Mouse (Mus musculus): ENCODE measurements at regions not wholly inside any gene's neighbourhood (a gene's known extent, or its start where the extent isn't known, plus 50 kb on each side); places are given as distances from the start of the nearest gene placed in this dataset.

DNA sequence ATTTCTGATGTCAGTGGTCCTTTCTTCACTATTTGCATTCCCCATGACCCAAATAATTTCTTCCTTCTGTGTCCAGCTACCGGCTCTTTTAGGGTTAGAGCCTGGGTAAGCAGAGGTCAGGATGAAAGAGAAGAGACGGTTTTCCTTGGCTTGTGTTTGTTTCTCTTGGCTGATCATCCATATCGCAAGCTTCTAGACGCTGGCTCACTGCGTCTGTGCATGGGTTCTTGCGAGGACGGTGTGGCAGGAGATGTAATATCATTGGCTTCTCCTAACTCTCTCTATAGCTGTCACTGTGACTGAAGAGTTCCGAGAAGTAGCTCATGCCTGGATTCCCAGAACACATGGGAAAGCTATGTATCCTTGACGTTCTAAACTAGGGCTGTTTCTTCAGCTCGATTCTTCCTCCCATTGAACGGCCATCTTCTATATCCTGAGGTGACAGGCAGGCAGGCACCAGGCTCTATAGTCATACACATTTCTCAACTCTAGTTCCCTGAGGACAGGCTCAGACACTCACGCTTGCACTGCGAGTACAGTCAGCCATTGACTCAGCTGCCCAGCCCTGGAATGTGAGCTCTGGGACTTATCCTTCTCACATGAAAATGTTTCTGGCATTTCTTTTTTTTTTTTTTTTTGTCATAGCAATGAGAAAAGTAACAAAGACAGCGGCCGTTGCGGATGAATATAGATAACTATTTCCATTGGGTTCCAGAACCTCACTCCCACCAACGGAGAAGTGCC, 85.0 kb downstream of the Bach1 start:
- no peak for DNase-seq (ENCODE audit: low spot score)

DNA sequence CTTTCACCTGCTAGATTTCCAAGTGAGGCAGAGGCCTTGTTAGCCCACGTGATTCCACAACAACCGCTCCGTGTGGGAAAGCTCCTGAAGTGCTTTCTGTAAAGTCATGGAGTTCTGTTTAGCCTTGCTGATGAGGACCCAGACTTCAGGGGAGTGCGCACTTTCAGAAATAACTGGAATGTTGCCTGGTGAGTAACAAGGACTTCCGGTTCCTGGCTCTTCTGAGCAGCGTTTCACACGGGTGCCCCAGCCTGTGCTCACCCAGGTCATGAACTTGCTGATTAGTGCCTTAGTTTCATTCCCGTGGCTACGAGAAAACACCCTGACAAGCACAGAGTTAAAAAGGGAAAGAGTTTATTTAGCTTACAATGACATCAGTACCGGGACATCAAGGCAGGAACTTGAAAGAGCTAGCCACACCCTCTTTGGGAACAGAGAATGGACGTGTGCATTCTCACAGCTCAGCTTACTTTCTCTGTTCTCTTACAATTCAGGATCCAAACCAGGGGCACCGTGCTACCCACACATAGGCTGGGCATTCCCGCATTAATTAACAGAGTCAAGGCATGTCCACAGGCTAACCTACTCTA, 85.8 kb downstream of the Bach1 start:
- DNase-seq (ENCODE audit: low spot score), result no peak

- no peak for DNase-seq (ENCODE audit: low spot score)
Measured at GRCm38 (mm10) chr16:87789539-87789938, 90.8 kb downstream of the Bach1 start.

DNA sequence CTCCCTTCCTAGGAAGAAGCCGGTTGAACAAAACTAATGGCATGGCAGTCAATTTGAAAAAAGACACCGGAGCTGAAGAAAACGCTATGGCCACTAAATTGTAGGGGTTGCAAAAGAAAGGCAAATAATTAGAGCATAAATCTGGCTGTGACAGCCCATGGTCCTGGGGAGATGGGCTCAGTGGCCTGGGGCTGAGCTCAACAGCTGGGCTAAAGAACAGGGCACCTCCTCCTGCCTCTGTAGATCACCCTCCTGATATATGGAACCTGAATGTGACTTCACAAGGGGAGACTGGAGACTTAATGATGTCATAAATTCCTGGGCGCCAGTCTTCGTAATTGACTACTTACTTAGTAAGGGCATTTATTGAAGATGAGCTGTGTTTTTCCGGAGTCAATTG, 91.2 kb downstream of the Bach1 start:
- no peak for DNase-seq (ENCODE audit: low spot score)

DNA sequence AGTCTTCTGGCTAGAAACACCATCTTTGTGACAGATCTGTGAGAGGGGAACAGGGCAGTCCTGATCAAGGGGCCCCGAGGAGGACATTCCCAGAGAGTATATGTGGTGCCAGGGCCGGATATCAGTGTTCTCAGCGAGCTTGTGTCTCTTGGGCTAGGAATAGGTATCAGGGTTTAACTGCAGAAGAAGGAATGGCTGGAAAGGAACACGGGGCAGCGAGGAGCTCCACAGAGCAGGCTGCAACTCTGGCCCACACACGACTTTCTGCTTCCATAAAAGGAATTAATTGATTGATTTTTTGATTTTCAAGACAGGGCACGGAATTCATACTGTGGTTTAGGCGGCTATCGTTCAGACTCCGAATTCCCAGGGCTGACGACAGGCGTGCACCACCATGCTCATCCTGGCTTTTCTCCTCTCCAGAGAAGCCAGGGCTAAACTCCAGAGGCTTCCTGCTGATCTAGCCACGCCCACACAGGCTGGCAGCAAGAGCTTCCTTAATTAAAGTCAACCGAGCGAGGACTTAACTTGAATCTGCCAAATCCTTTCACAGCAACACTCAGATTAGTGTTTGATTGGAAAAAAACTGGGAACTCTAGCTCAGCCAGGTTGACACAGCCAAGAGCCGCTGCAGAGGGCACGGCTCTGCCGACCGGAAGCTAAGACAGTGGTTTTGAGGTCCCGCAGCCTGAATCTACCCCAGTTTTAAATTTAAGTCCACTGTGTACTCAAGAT, 97.9 kb downstream of the Bach1 start:
- DNase-seq (ENCODE audit: low spot score), result no peak

- no peak for DNase-seq (ENCODE audit: low spot score)
Measured at GRCm38 (mm10) chr16:87802317-87802716, 103.6 kb downstream of the Bach1 start.

GRCm38 (mm10) chr16:87817590-87817989, 118.8 kb downstream of the Bach1 start:
- DNase-seq (ENCODE audit: low spot score), result no peak

DNA sequence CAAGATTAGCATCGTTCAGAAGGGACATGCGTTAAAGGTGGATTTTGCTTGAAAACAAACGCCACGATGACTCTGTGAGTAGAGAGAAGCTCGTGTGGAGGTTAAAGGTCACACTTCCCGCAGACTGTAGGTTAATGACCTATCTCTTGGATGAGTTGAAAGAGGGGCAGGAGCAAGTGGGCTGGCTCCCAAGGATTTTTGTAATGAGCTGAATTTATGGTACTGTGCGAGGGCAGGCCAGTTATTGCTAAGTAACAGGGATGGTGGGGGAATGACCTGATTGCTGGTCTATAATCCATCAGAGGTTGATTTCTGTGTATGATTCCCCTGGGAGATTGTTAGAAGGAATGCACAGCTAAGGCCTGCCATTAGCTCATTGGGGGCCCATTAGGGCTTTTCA, 135.6 kb downstream of the Bach1 start:
- no peak for DNase-seq (ENCODE audit: low spot score)

- DNase-seq (ENCODE audit: low spot score), result peak; percentile 16
Measured at GRCm38 (mm10) chr16:87840949-87841546, 142.3 kb downstream of the Bach1 start.

All from ovary, postnatal 10 days (tissue).